Mouse (Mus musculus) hindbrain, embryonic 15.5 days (tissue): ENCODE results near the gene Nradd. TPM values are rescaled to one million over a fixed set of nuclear protein-coding genes. Genes with fewer than 3 reads are reported as not detected.

ENCODE experiments used
- ATAC-seq: fragments of 200-750 bp; cut with Nextera tagmentation; 2 replicates; pipeline ENCODE4 v1.8.0; 2017; ENCODE audit warnings: low read depth, moderate number of reproducible peaks, moderate TSS enrichment; ENCODE audit not compliant: low FRiP score
- H3K27ac ChIP-seq: fragments of 300-500 bp; sonication (generic); replicated peaks from 2 replicates; pipeline ENCODE4 v1.5.1; 2015; ENCODE audit warnings: mild to moderate bottlenecking, inconsistent platforms
- H3K27me3 ChIP-seq: fragments of 300-500 bp; sonication (generic); 2 replicates; pipeline ENCODE4 v1.6.1; 2015; ENCODE audit warnings: control low read depth, inconsistent platforms
- H3K36me3 ChIP-seq: fragments of 300-500 bp; sonication (generic); 2 replicates; pipeline ENCODE4 v1.6.1; 2015; ENCODE audit warnings: control low read depth, inconsistent platforms
- H3K4me1 ChIP-seq: fragments of 300-500 bp; sonication (generic); replicated peaks from 2 replicates; pipeline ENCODE4 v1.6.1; 2015; ENCODE audit warnings: control low read depth, inconsistent platforms
- H3K4me2 ChIP-seq: fragments of 300-500 bp; sonication (generic); 2 replicates; pipeline ENCODE4 v1.6.1; 2015; ENCODE audit warnings: moderate library complexity, mild to moderate bottlenecking, inconsistent platforms
- H3K4me3 ChIP-seq: fragments of 300-500 bp; sonication (generic); 2 replicates; pipeline ENCODE4 v1.5.1; 2015; ENCODE audit warnings: mild to moderate bottlenecking, inconsistent platforms
- H3K9ac ChIP-seq: fragments of 300-500 bp; sonication (generic); 2 replicates; pipeline ENCODE4 v1.6.1; 2015; ENCODE audit warnings: inconsistent platforms
- H3K9me3 ChIP-seq: fragments of 300-500 bp; sonication (generic); 2 replicates; pipeline ENCODE4 v1.6.1; 2016; ENCODE audit warnings: control low read depth, inconsistent platforms
- WGBS: fragments of 180-500 bp; shearing (Covaris S2); methylation state at CpG from one replicate; pipeline ENCODE4 v1.1.7; 2015; 5-methylcytosine and 5-hydroxymethylcytosine counted together
- polyA plus RNA-seq: library from polyadenylated mRNA; unstranded; fragments of >200 nt; fragmentation: Nextera tagmentation; extraction: Ambion mirVana; gene quantifications from 2 replicates; pipeline ENCODE4 v1.2.1, GENCODE M21; 2015

Gene Nradd
- polyA plus RNA-seq = 31.1 and 31.7 TPM in 2 replicates

DNA sequence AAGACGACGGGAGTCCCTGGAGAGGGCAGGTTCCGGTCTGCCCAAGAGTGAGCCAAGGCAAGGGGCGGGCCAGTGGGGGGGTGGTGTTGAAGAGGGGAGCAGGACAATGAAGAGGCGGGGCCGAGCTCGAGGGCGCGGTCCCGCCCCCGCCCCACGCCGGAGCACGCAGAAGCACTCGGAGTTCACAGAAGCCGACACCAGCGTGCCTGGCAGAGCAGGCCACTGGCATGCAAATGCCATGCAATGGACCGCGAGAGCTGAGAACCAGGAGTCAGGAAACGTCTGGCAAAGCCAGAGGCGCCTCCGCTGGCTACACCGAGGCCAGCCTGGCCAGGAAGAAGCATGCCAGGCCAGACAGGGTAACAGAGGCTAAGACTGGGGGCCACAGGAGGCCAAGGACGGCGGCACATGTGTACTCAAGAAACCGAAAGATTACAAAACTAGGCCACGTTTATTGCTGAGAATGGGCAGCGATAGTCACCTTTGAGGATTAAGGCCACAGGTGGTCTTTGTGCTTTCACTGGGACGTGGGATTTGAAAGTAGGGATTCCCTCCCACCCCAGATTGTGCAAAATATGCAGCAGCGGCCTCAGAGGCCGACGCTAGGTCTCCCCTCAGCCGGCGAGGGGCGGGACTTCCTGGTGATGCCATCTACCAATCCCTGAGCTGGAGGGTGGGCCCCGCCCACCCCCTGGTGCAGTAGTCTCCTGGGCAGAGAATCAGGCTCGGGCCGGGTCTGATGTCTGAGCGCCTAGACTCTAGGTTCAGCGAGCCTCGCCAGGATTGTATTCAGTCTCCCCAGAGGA is at the start of gene Nradd:
Gene Nradd, minus strand, starts transcription at position 92 of the 806 bp plus-strand sequence.
- WGBS = 1% methylated on average over 41 of the region's 41 CpGs
- peak; percentile 94 for ATAC-seq

GRCm38 (mm10) chr9:110673107-110673752 is 49.0 kb upstream of the Nradd start:
- H3K4me1 ChIP-seq = peaks cover 13% of the 10 kb centered on the region

More for the DNA sequence above, at the start of gene Nradd:
- peak within 1 kb of the TSS; percentile 63 for H3K9ac ChIP-seq
- peak within 1 kb of the TSS; percentile 46 for H3K4me3 ChIP-seq
- peaks cover 27% of the 10 kb centered on the region for H3K4me1 ChIP-seq
- peak within 1 kb of the TSS; percentile 93 for H3K4me2 ChIP-seq
- H3K27ac ChIP-seq = peak within 1 kb of the TSS; percentile 86
- H3K36me3 ChIP-seq = peaks cover 16% of the 10 kb centered on the region
- H3K27me3 ChIP-seq = no peaks in the 10 kb centered on the region
- H3K9me3 ChIP-seq = no peaks in the 10 kb centered on the region

DNA sequence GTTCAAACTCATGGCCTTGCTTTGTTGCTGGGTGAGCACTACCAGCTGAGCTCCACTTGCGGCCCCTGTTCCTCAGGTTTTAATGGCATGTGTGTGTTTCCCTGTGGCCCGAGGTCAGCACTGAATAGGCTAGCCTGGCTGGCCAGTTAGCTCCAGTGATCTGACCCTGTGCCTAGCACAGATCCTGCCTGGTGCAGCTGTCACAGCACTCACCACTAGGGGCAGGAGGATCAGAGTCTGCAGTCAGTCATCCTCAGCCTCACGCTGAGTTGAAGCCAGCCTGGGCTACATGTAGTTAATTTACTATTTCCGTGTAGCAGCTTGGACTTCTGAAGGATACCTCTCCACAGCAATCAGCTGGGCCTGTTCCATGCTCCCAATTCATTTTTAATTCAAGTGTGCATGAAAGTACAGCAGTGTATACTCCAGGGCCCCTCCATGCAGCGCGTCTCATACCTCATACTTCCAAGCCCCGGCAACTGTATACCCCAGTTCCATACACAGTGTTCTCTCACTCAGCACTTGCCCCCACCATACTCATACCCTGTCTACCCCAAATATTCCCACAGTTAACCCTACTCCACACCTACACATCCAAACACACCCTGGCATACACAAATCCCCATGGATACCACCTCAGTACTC is 48.3 kb upstream of the Nradd start:
- H3K27ac ChIP-seq = peak overlapping the region; percentile 34
- no peaks in the 10 kb centered on the region for H3K27me3 ChIP-seq
- H3K9me3 ChIP-seq = no peaks in the 10 kb centered on the region
- H3K4me1 ChIP-seq = peaks cover 13% of the 10 kb centered on the region
- no peak overlapping the region for H3K9ac ChIP-seq
- no peaks in the 10 kb centered on the region for H3K36me3 ChIP-seq
- 63% methylated on average over 7 of the region's 7 CpGs for WGBS
- H3K4me3 ChIP-seq = no peak overlapping the region
- peak; percentile 55; the same call in 1 of the 2 replicates for ATAC-seq
- H3K4me2 ChIP-seq = no peak overlapping the region

More at GRCm38 (mm10) chr9:110673107-110673752, 49.0 kb upstream of the Nradd start:
- H3K36me3 ChIP-seq = no peaks in the 10 kb centered on the region
- 46% methylated on average over 10 of the region's 10 CpGs for WGBS
- H3K9me3 ChIP-seq = no peaks in the 10 kb centered on the region
- H3K4me2 ChIP-seq = no peak overlapping the region
- H3K27me3 ChIP-seq = no peaks in the 10 kb centered on the region
- ATAC-seq = no peak
- H3K9ac ChIP-seq = no peak overlapping the region
- peak overlapping the region; percentile 34 for H3K27ac ChIP-seq
- H3K4me3 ChIP-seq = no peak overlapping the region

GRCm38 (mm10) chr9:110669785-110670184 is 45.5 kb upstream of the Nradd start:
- no peak overlapping the region for H3K4me2 ChIP-seq
- H3K4me1 ChIP-seq = peaks cover 15% of the 10 kb centered on the region
- no peak for ATAC-seq
- H3K27ac ChIP-seq = no peak overlapping the region
- no peaks in the 10 kb centered on the region for H3K27me3 ChIP-seq
- H3K36me3 ChIP-seq = no peaks in the 10 kb centered on the region
- H3K9me3 ChIP-seq = no peaks in the 10 kb centered on the region
- no peak overlapping the region for H3K4me3 ChIP-seq
- WGBS = 88% methylated on average over 5 of the region's 5 CpGs
- H3K9ac ChIP-seq = no peak overlapping the region

DNA sequence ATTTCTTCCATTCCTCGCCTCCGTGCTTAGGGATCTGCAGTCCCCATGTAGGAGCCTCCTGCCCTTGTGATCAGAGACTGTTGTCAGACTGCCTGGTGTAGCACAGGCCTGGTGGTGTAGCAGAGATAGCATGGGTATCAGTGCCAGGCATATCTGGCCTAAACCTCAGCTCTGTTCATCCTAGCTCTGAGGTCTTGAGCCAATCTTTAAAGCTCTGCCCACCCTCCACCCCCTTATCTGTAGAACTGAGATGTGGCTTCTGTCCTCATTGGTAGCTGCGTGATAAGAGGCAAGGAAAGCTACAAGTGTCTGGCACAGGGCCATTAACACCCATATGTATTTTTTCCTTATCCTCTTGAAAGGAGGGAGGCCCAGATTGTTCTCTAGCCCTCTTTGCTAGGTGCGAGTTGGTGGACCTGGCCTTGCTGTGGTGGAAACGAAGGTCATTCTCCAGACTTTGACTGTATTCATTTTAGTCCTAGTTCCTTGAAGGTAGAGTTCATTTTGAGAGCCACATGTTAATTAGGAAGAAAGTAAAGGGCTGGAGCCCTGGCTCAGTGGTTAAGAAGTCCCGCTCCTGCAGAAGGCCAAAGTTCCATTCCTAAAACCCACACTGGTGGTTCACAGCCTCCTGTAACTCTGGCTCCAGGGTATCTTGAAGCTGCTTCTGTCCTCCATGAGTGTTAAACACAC is 44.5 kb upstream of the Nradd start:
- no peak overlapping the region for H3K4me3 ChIP-seq
- H3K4me1 ChIP-seq = peaks cover 17% of the 10 kb centered on the region
- H3K36me3 ChIP-seq = no peaks in the 10 kb centered on the region
- H3K9ac ChIP-seq = no peak overlapping the region
- H3K27me3 ChIP-seq = no peaks in the 10 kb centered on the region
- H3K9me3 ChIP-seq = no peaks in the 10 kb centered on the region
- 95% methylated on average over 6 of the region's 6 CpGs for WGBS
- H3K4me2 ChIP-seq = no peak overlapping the region
- no peak for ATAC-seq
- H3K27ac ChIP-seq = no peak overlapping the region

DNA sequence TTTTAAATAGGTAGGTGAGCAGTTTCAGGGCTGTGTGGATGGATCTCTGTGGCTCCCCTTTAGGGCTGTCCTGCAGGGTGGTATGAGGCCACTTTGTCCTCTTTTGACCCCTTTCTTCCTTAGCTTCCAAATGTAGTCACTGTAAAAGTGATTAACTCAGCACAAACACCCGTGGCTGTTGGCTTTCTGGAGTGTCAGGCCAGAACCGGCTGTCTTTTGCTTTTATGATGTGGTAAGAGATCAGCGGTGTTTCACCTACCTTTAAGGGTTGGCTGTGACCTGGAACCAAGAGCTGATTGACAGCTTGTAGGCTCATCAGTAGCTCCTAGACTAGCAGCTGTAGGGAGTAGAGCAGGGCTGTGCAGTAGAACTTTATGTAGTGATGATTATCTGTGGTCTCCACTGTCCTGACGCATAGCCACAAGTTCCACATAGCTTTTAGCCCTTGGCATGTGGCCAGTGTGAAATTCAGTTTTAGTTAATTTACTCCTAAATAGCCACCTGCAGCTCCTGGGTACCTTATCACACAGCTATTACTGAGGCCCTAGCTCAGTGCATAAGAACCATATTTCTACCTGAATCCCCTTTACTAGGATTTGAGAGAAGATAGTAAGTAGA is 43.1 kb upstream of the Nradd start:
- Histone ChIP-seq H3K36me3 (no peaks in the 10 kb centered on the region), H3K9me3 (no peaks in the 10 kb centered on the region), H3K4me2 (no peak overlapping the region), H3K4me1 (peaks cover 5% of the 10 kb centered on the region), H3K9ac (no peak overlapping the region), H3K4me3 (no peak overlapping the region), H3K27me3 (no peaks in the 10 kb centered on the region), H3K27ac (no peak overlapping the region)
- ATAC-seq = no peak
- WGBS = 75% methylated on average over 4 of the region's 4 CpGs

DNA sequence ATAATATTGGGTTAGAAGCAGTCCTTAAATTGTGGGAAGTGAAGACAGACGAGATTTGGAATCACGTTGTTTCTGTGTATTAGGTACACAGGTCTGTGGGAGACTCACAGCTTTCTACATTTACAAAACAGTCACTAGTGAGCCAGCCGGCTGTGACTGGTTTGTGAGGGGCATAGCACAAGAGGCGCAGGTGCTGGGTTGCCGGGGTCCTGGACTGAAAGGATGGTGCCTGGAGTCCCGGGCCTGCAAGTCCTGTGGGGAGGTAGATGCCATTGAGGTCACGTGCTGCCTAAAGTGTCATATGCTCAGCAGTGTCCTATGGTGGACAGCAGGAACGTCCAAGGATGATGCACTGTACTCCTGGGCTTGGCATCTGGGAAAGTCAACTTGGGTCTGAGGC is 42.1 kb upstream of the Nradd start:
- Histone ChIP-seq H3K27ac (no peak overlapping the region), H3K4me2 (no peak overlapping the region), H3K4me1 (peaks cover 4% of the 10 kb centered on the region), H3K4me3 (no peak overlapping the region), H3K36me3 (no peaks in the 10 kb centered on the region), H3K9ac (no peak overlapping the region), H3K27me3 (no peaks in the 10 kb centered on the region), H3K9me3 (no peaks in the 10 kb centered on the region)
- no peak for ATAC-seq
- 40% methylated on average over 8 of the region's 8 CpGs for WGBS

GRCm38 (mm10) chr9:110665912-110666311 is 41.7 kb upstream of the Nradd start:
- H3K9ac ChIP-seq = no peak overlapping the region
- H3K4me2 ChIP-seq = no peak overlapping the region
- ATAC-seq = no peak
- WGBS = 38% methylated on average over 4 of the region's 4 CpGs
- H3K27me3 ChIP-seq = no peaks in the 10 kb centered on the region
- H3K36me3 ChIP-seq = no peaks in the 10 kb centered on the region
- H3K4me1 ChIP-seq = peaks cover 4% of the 10 kb centered on the region
- no peak overlapping the region for H3K4me3 ChIP-seq
- H3K27ac ChIP-seq = no peak overlapping the region
- no peaks in the 10 kb centered on the region for H3K9me3 ChIP-seq

- H3K4me3 ChIP-seq = no peak overlapping the region
- H3K4me2 ChIP-seq = no peak overlapping the region
- H3K27me3 ChIP-seq = no peaks in the 10 kb centered on the region
- 80% methylated on average over 1 of the region's 1 CpGs for WGBS
- ATAC-seq = no peak
- no peak overlapping the region for H3K27ac ChIP-seq
- H3K9ac ChIP-seq = no peak overlapping the region
- H3K36me3 ChIP-seq = no peaks in the 10 kb centered on the region
- peaks cover 6% of the 10 kb centered on the region for H3K4me1 ChIP-seq
- no peaks in the 10 kb centered on the region for H3K9me3 ChIP-seq
These were observed 38.6 kb upstream of the Nradd start for GRCm38 (mm10) chr9:110662844-110663243.

GRCm38 (mm10) chr9:110660856-110661612 is 36.8 kb upstream of the Nradd start:
- Histone ChIP-seq H3K27ac (no peak overlapping the region), H3K9ac (no peak overlapping the region), H3K4me1 (peaks cover 15% of the 10 kb centered on the region), H3K36me3 (no peaks in the 10 kb centered on the region), H3K9me3 (no peaks in the 10 kb centered on the region), H3K4me2 (no peak overlapping the region), H3K4me3 (no peak overlapping the region), H3K27me3 (no peaks in the 10 kb centered on the region)
- no peak for ATAC-seq
- WGBS = 87% methylated on average over 7 of the region's 7 CpGs

- Histone ChIP-seq H3K9ac (no peak overlapping the region), H3K4me1 (peaks cover 21% of the 10 kb centered on the region), H3K27me3 (no peaks in the 10 kb centered on the region), H3K9me3 (no peaks in the 10 kb centered on the region), H3K36me3 (no peaks in the 10 kb centered on the region), H3K27ac (no peak overlapping the region), H3K4me3 (no peak overlapping the region), H3K4me2 (no peak overlapping the region)
- 81% methylated on average over 2 of the region's 2 CpGs for WGBS
- ATAC-seq = no peak
These were observed 36.0 kb upstream of the Nradd start for GRCm38 (mm10) chr9:110660208-110660607.
